Mouse (Mus musculus): ENCODE data around the gene Slc2a5.

DNA sequence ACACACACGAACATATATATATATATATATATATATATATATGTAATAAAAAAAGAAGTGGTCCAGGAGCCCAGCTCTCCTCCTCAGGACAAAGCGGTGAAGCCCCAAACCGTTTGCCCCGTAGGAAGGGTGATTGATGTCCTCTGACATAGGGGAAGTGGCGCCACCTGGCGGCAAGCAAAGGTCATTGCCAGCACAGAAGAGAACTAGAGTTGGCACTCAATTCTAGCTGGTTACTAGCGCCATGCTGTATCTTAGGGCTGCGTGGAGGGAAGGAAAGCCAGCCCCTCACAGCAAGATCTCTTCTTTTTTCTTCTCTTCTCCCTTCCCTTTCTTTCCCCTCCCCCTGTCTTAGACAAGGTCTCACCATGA is 46.0 kb upstream of the Slc2a5 start:
- TF ChIP-seq CTCF (IDR thresholded peaks at IDR 0.05; ENCODE audit: low read depth) (peak; percentile 91), EP300 (IDR thresholded peaks at IDR 0.05; ENCODE audit: low read depth) (no peak)

All from liver, postnatal 0 days (tissue).